Mouse (Mus musculus): ENCODE measurements at regions not wholly inside any gene's neighbourhood (a gene's known extent, or its start where the extent isn't known, plus 50 kb on each side); places are given as distances from the start of the nearest gene placed in this dataset.
"Not testable (repeated sequence)": the region's sequence is repeated elsewhere in the genome, so short reads cannot be mapped to it uniquely, and the experiment has no call there.

- 0 out of 2 replicates have a peak, but pooled peaks cover 1% of the 10 kb centered on the region for H3K27me3 ChIP-seq (ENCODE audit: control insufficient read depth, insufficient read depth, low read length)
- H3K27ac ChIP-seq (ENCODE audit: insufficient read depth, low read length), result no peak overlapping the region
- WGBS, result 31% methylated on average over 11 of the region's 11 CpGs
- no peaks in the 10 kb centered on the region for H3K36me3 ChIP-seq (ENCODE audit: control insufficient read depth, insufficient read depth, low read length)
- H3K4me3 ChIP-seq (ENCODE audit: extremely low read depth, insufficient read depth, insufficient read length), result no peak overlapping the region
- TF ChIP-seq POLR2A (IDR thresholded peaks at IDR 0.05; ENCODE audit: low read depth, low read length), result no peak
- no peak for TF ChIP-seq CTCF (IDR thresholded peaks at IDR 0.05; ENCODE audit: extremely low read depth, insufficient read depth, insufficient read length, insufficient replicate concordance)
- no peak for DNase-seq (ENCODE audit: low read depth in 1 of 2, low spot score in 2 of 2)
- no peaks in the 10 kb centered on the region for H3K4me1 ChIP-seq (ENCODE audit: control insufficient read depth, insufficient read depth, insufficient read length)
Measured at GRCm38 (mm10) chr1:137218611-137219010, 258.4 kb upstream of the Nr5a2 start.

- H3K4me1 ChIP-seq (ENCODE audit: control insufficient read depth, insufficient read depth, insufficient read length), result no peaks in the 10 kb centered on the region
- no peak overlapping the region for H3K4me3 ChIP-seq (ENCODE audit: extremely low read depth, insufficient read depth, insufficient read length)
- H3K27ac ChIP-seq (ENCODE audit: insufficient read depth, low read length), result no peak overlapping the region
- 58% methylated on average over 4 of the region's 4 CpGs for WGBS
- 0 out of 2 replicates have a peak, but pooled peaks cover 1% of the 10 kb centered on the region for H3K27me3 ChIP-seq (ENCODE audit: control insufficient read depth, insufficient read depth, low read length)
- no peak for TF ChIP-seq CTCF (IDR thresholded peaks at IDR 0.05; ENCODE audit: extremely low read depth, insufficient read depth, insufficient read length, insufficient replicate concordance)
- no peak for TF ChIP-seq POLR2A (IDR thresholded peaks at IDR 0.05; ENCODE audit: low read depth, low read length)
- H3K36me3 ChIP-seq (ENCODE audit: control insufficient read depth, insufficient read depth, low read length), result no peaks in the 10 kb centered on the region
- DNase-seq (ENCODE audit: low read depth in 1 of 2, low spot score in 2 of 2), result no peak
Measured at GRCm38 (mm10) chr1:137218096-137218495, 257.8 kb upstream of the Nr5a2 start.

GRCm38 (mm10) chr1:137217206-137217605 is 257.0 kb upstream of the Nr5a2 start:
- no peak for DNase-seq (ENCODE audit: low read depth in 1 of 2, low spot score in 2 of 2)
- Histone ChIP-seq H3K4me3 (ENCODE audit: extremely low read depth, insufficient read depth, insufficient read length) (no peak overlapping the region), H3K27me3 (ENCODE audit: control insufficient read depth, insufficient read depth, low read length) (0 out of 2 replicates have a peak, but pooled peaks cover 1% of the 10 kb centered on the region), H3K36me3 (ENCODE audit: control insufficient read depth, insufficient read depth, low read length) (no peaks in the 10 kb centered on the region), H3K4me1 (ENCODE audit: control insufficient read depth, insufficient read depth, insufficient read length) (no peaks in the 10 kb centered on the region), H3K27ac (ENCODE audit: insufficient read depth, low read length) (no peak overlapping the region)
- no peak for TF ChIP-seq POLR2A (IDR thresholded peaks at IDR 0.05; ENCODE audit: low read depth, low read length)
- TF ChIP-seq CTCF (IDR thresholded peaks at IDR 0.05; ENCODE audit: extremely low read depth, insufficient read depth, insufficient read length, insufficient replicate concordance), result no peak
- 93% methylated on average over 5 of the region's 5 CpGs for WGBS

- H3K4me3 ChIP-seq (ENCODE audit: extremely low read depth, insufficient read depth, insufficient read length); H3K4me1 ChIP-seq (ENCODE audit: control insufficient read depth, insufficient read depth, insufficient read length); H3K36me3 ChIP-seq (ENCODE audit: control insufficient read depth, insufficient read depth, low read length); H3K27ac ChIP-seq (ENCODE audit: insufficient read depth, low read length); DNase-seq (ENCODE audit: low read depth in 1 of 2, low spot score in 2 of 2); H3K27me3 ChIP-seq (ENCODE audit: control insufficient read depth, insufficient read depth, low read length): not testable (repeated sequence)
- 76% methylated on average over 1 of the region's 1 CpGs for WGBS
Measured at GRCm38 (mm10) chr1:137214328-137214727, 254.1 kb upstream of the Nr5a2 start.

- TF ChIP-seq POLR2A (IDR thresholded peaks at IDR 0.05; ENCODE audit: low read depth, low read length) (no peak), CTCF (IDR thresholded peaks at IDR 0.05; ENCODE audit: extremely low read depth, insufficient read depth, insufficient read length, insufficient replicate concordance) (no peak)
- H3K27ac ChIP-seq (ENCODE audit: insufficient read depth, low read length), result no peak overlapping the region
- H3K27me3 ChIP-seq (ENCODE audit: control insufficient read depth, insufficient read depth, low read length), result no peaks in the 10 kb centered on the region
- 85% methylated on average over 5 of the region's 5 CpGs for whole genome bisulfite sequencing
- no peak for DNase-seq (ENCODE audit: low read depth in 1 of 2, low spot score in 2 of 2)
- no peaks in the 10 kb centered on the region for H3K36me3 ChIP-seq (ENCODE audit: control insufficient read depth, insufficient read depth, low read length)
- no peaks in the 10 kb centered on the region for H3K4me1 ChIP-seq (ENCODE audit: control insufficient read depth, insufficient read depth, insufficient read length)
- H3K4me3 ChIP-seq (ENCODE audit: extremely low read depth, insufficient read depth, insufficient read length), result no peak overlapping the region
Measured at GRCm38 (mm10) chr1:137213717-137214116, 253.5 kb upstream of the Nr5a2 start.

GRCm38 (mm10) chr1:137212856-137213255 is 252.6 kb upstream of the Nr5a2 start:
- Histone ChIP-seq H3K27me3 (ENCODE audit: control insufficient read depth, insufficient read depth, low read length) (no peaks in the 10 kb centered on the region), H3K4me3 (ENCODE audit: extremely low read depth, insufficient read depth, insufficient read length) (no peak overlapping the region), H3K27ac (ENCODE audit: insufficient read depth, low read length) (no peak overlapping the region), H3K36me3 (ENCODE audit: control insufficient read depth, insufficient read depth, low read length) (no peaks in the 10 kb centered on the region), H3K4me1 (ENCODE audit: control insufficient read depth, insufficient read depth, insufficient read length) (no peaks in the 10 kb centered on the region)
- WGBS, result 77% methylated on average over 3 of the region's 3 CpGs
- DNase-seq (ENCODE audit: low read depth in 1 of 2, low spot score in 2 of 2), result no peak
- TF ChIP-seq POLR2A (IDR thresholded peaks at IDR 0.05; ENCODE audit: low read depth, low read length) (no peak), CTCF (IDR thresholded peaks at IDR 0.05; ENCODE audit: extremely low read depth, insufficient read depth, insufficient read length, insufficient replicate concordance) (no peak)

GRCm38 (mm10) chr1:137204371-137204770 is 244.1 kb upstream of the Nr5a2 start:
- no peak for TF ChIP-seq POLR2A (IDR thresholded peaks at IDR 0.05; ENCODE audit: low read depth, low read length)
- no peak for TF ChIP-seq CTCF (IDR thresholded peaks at IDR 0.05; ENCODE audit: extremely low read depth, insufficient read depth, insufficient read length, insufficient replicate concordance)
- 82% methylated on average over 7 of the region's 7 CpGs for WGBS

More at GRCm38 (mm10) chr1:137204371-137204770, 244.1 kb upstream of the Nr5a2 start:
- Histone ChIP-seq H3K4me3 (ENCODE audit: extremely low read depth, insufficient read depth, insufficient read length) (no peak overlapping the region), H3K4me1 (ENCODE audit: control insufficient read depth, insufficient read depth, insufficient read length) (no peaks in the 10 kb centered on the region), H3K36me3 (ENCODE audit: control insufficient read depth, insufficient read depth, low read length) (no peaks in the 10 kb centered on the region), H3K27ac (ENCODE audit: insufficient read depth, low read length) (no peak overlapping the region), H3K27me3 (ENCODE audit: control insufficient read depth, insufficient read depth, low read length) (no peaks in the 10 kb centered on the region)
- DNase-seq (ENCODE audit: low read depth in 1 of 2, low spot score in 2 of 2), result no peak

Measured in spleen, adult 2 months (tissue).